Mouse (Mus musculus) liver, adult 2 months (tissue): ENCODE results near the gene Nck2.

ENCODE experiments used
- CTCF ChIP-seq: fragments of 200-500 bp; IDR thresholded peaks from 2 replicates; pipeline ENCODE4 v1.5.1; 2011; ENCODE audit warnings: low read depth, low read length, control low read depth
- POLR2A ChIP-seq: fragments of 200-500 bp; IDR thresholded peaks from 2 replicates; pipeline ENCODE4 v1.6.1; 2011; ENCODE audit warnings: low read length, control low read depth; ENCODE audit not compliant: insufficient read depth; ENCODE audit errors: extremely low read depth

- no peak for TF ChIP-seq POLR2A
- no peak for TF ChIP-seq CTCF
These were observed 23.3 kb downstream of the Nck2 start for GRCm38 (mm10) chr1:43467656-43468055.
